Mouse (Mus musculus) CH12.LX (cell line): ENCODE measurements around the gene Gstp1. TPM values are rescaled to one million over a fixed set of nuclear protein-coding genes. Genes with fewer than 3 reads are reported as not detected.

Experiments
- DNase-seq: peaks from one replicate; pipeline ENCODE4 v3.0.0-alpha.2; 2013; ENCODE audit errors: extremely low read depth
- H3K27ac ChIP-seq: 2 replicates; pipeline ENCODE4 v1.5.1; 2012; ENCODE audit warnings: low read depth, mild to moderate bottlenecking, control low read depth, moderate library complexity; ENCODE audit not compliant: insufficient read depth
- H3K27me3 ChIP-seq: replicated peaks from 2 replicates; pipeline ENCODE3; 2012; ENCODE audit warnings: inconsistent platforms
- H3K36me3 ChIP-seq, 2 experiments: replicated peaks in 1 of 2; 2 replicates each; pipeline versions ENCODE3 to v1.6.1; 2012; ENCODE audit warnings: inconsistent platforms in 1 of 2, low read length in 1 of 2, mild to moderate bottlenecking in 1 of 2, mixed read lengths in 1 of 2, moderate library complexity in 1 of 2; ENCODE audit not compliant: control insufficient read depth in 1 of 2, insufficient read depth in 1 of 2
- H3K4me1 ChIP-seq, 2 experiments: 2 replicates each; pipeline ENCODE4 v1.6.1; 2012; ENCODE audit warnings: inconsistent platforms in 1 of 2, moderate library complexity in 1 of 2; ENCODE audit not compliant: insufficient read depth in 2 of 2, control insufficient read depth in 1 of 2
- H3K4me2 ChIP-seq: 2 replicates; pipeline ENCODE4 v1.6.1; 2012; ENCODE audit warnings: low read depth, mild to moderate bottlenecking, control low read depth; ENCODE audit not compliant: poor library complexity, insufficient read depth, severe bottlenecking
- H3K4me3 ChIP-seq, 3 experiments: fragments of 150-350 bp in 1 of 3; sonication (generic) in 1 of 3; replicated peaks in 1 of 3; 2 replicates each; pipeline versions ENCODE3 to v1.5.1; 2011 to 2012; ENCODE audit warnings: low read depth in 2 of 3, low read length in 2 of 3, mild to moderate bottlenecking in 2 of 3, moderate library complexity in 2 of 3, control low read depth in 1 of 3, improper control_type of control experiment in 1 of 3, inconsistent platforms in 1 of 3, mixed read lengths in 1 of 3; ENCODE audit not compliant: poor library complexity in 1 of 3
- H3K79me2 ChIP-seq: replicated peaks from 2 replicates; pipeline ENCODE4 v1.6.1; 2012; ENCODE audit warnings: mild to moderate bottlenecking, moderate library complexity; ENCODE audit not compliant: control insufficient read depth, poor library complexity, insufficient read depth, severe bottlenecking; ENCODE audit errors: extremely low read depth
- H3K9ac ChIP-seq: 2 replicates; pipeline ENCODE4 v1.6.1; 2012; ENCODE audit warnings: low read depth, mild to moderate bottlenecking, control low read depth, moderate library complexity; ENCODE audit not compliant: insufficient read depth
- H3K9me3 ChIP-seq: replicated peaks from 2 replicates; pipeline ENCODE3; 2012; ENCODE audit warnings: low read length, inconsistent platforms, mixed read lengths
- BHLHE40 ChIP-seq: IDR thresholded peaks from 2 replicates; pipeline ENCODE4 v1.6.1; 2011; ENCODE audit warnings: mild to moderate bottlenecking, low read depth, low read length, improper control_type of control experiment
- CHD1 ChIP-seq: IDR thresholded peaks from 2 replicates; pipeline ENCODE4 v1.6.1; 2012; ENCODE audit warnings: low read depth, low read length, improper control_type of control experiment, inconsistent platforms
- CHD2 ChIP-seq: IDR thresholded peaks from 2 replicates; pipeline ENCODE4 v1.6.1; 2011; ENCODE audit warnings: low read length, improper control_type of control experiment
- ELF1 ChIP-seq: IDR thresholded peaks from 2 replicates; pipeline ENCODE4 v1.6.1; 2014; ENCODE audit warnings: low read depth, mild to moderate bottlenecking, inconsistent platforms, low read length, improper control_type of control experiment
- EP300 ChIP-seq: IDR thresholded peaks from 2 replicates; pipeline ENCODE4 v1.6.1; 2011; ENCODE audit warnings: low read length, improper control_type of control experiment
- ETS1 ChIP-seq: conservative IDR thresholded peaks from 2 replicates; pipeline ENCODE4 v1.6.1; 2012; ENCODE audit warnings: low read depth, mild to moderate bottlenecking, inconsistent platforms, low read length, improper control_type of control experiment, moderate library complexity
- GABPA ChIP-seq: IDR thresholded peaks from 2 replicates; pipeline ENCODE4 v1.6.1; 2012; ENCODE audit warnings: low read depth, low read length, improper control_type of control experiment, inconsistent platforms; ENCODE audit not compliant: insufficient replicate concordance
- JUND ChIP-seq: conservative IDR thresholded peaks from 2 replicates; pipeline ENCODE4 v1.6.1; 2011; ENCODE audit warnings: low read depth, low read length, improper control_type of control experiment
- KAT2A ChIP-seq: IDR thresholded peaks from 2 replicates; pipeline ENCODE4 v1.6.1; 2012; ENCODE audit warnings: low read length, improper control_type of control experiment, inconsistent platforms; ENCODE audit not compliant: insufficient replicate concordance
- MAX ChIP-seq: IDR thresholded peaks from 2 replicates; pipeline ENCODE4 v1.6.1; 2011; ENCODE audit warnings: low read length, improper control_type of control experiment
- MAZ ChIP-seq: IDR thresholded peaks from 2 replicates; pipeline ENCODE4 v1.6.1; 2012; ENCODE audit warnings: low read depth, mild to moderate bottlenecking, inconsistent platforms, low read length, improper control_type of control experiment, moderate library complexity
- MEF2A ChIP-seq: IDR thresholded peaks from 2 replicates; pipeline ENCODE4 v1.6.1; 2014; ENCODE audit warnings: low read depth, mild to moderate bottlenecking, inconsistent platforms, low read length, improper control_type of control experiment, borderline replicate concordance
- MXI1 ChIP-seq: IDR thresholded peaks from 2 replicates; pipeline ENCODE4 v1.6.1; 2011; ENCODE audit warnings: mild to moderate bottlenecking, low read depth, low read length, improper control_type of control experiment
- MYC ChIP-seq: IDR thresholded peaks from 2 replicates; pipeline ENCODE4 v1.6.1; 2011; ENCODE audit warnings: low read depth, mild to moderate bottlenecking, improper control_type of control experiment, low read length
- PAX5 ChIP-seq: IDR thresholded peaks from 2 replicates; pipeline ENCODE4 v1.6.1; 2012; ENCODE audit warnings: low read length, inconsistent platforms, mixed read lengths
- POLR2A ChIP-seq: IDR thresholded peaks from 2 replicates; pipeline ENCODE4 v1.6.1; 2011; ENCODE audit warnings: low read depth, mild to moderate bottlenecking, improper control_type of control experiment, low read length
- POLR2AphosphoS2 ChIP-seq: IDR thresholded peaks from 2 replicates; pipeline ENCODE4 v1.6.1; 2011; ENCODE audit warnings: low read depth, low read length, improper control_type of control experiment
- RCOR1 ChIP-seq: conservative IDR thresholded peaks from 2 replicates; pipeline ENCODE4 v1.6.1; 2012; ENCODE audit warnings: low read depth, mild to moderate bottlenecking, inconsistent platforms, low read length, improper control_type of control experiment
- SMC3 ChIP-seq: IDR thresholded peaks from 2 replicates; pipeline ENCODE4 v1.6.1; 2011; ENCODE audit warnings: low read depth, low read length, improper control_type of control experiment
- TCF12 ChIP-seq: IDR thresholded peaks from 2 replicates; pipeline ENCODE4 v1.6.1; 2014; ENCODE audit warnings: low read depth, mild to moderate bottlenecking, inconsistent platforms, low read length, improper control_type of control experiment
- UBTF ChIP-seq: IDR thresholded peaks from 2 replicates; pipeline ENCODE4 v1.6.1; 2012; ENCODE audit warnings: low read depth, mild to moderate bottlenecking, inconsistent platforms, low read length, improper control_type of control experiment, moderate library complexity
- USF1 ChIP-seq: IDR thresholded peaks from 2 replicates; pipeline ENCODE4 v1.6.1; 2014; ENCODE audit warnings: low read depth, mild to moderate bottlenecking, inconsistent platforms, low read length, improper control_type of control experiment
- USF2 ChIP-seq: conservative IDR thresholded peaks from 2 replicates; pipeline ENCODE4 v1.6.1; 2011; ENCODE audit warnings: low read depth, low read length, improper control_type of control experiment
- ZC3H11A ChIP-seq: IDR thresholded peaks from 2 replicates; pipeline ENCODE4 v1.6.1; 2012; ENCODE audit warnings: low read depth, mild to moderate bottlenecking, inconsistent platforms, low read length, improper control_type of control experiment
- ZKSCAN1 ChIP-seq: IDR thresholded peaks from 2 replicates; pipeline ENCODE4 v1.6.1; 2012; ENCODE audit warnings: low read depth, inconsistent platforms, low read length, improper control_type of control experiment, borderline replicate concordance
- ZMIZ1 ChIP-seq: IDR thresholded peaks from 2 replicates; pipeline ENCODE4 v1.6.1; 2012; ENCODE audit warnings: low read depth, mild to moderate bottlenecking, inconsistent platforms, low read length, improper control_type of control experiment
- ZNF384 ChIP-seq: IDR thresholded peaks from 2 replicates; pipeline ENCODE4 v1.6.1; 2012; ENCODE audit warnings: low read depth, low read length, improper control_type of control experiment, inconsistent platforms
- dilution Hi-C: fragments of 300-500 bp; cut with MboI; formaldehyde crosslinking; loops from 2 replicates; pipeline ENCODE4 v1.14.3; 2020; ENCODE audit warnings: low sequenced_read_pairs; ENCODE audit not compliant: extremely low pct_unique_long_range_greater_than_20kb, extremely low pct_ligation_motif_present
- in situ Hi-C: fragments of 300-500 bp; cut with MboI; formaldehyde crosslinking; loops from 3 replicates; pipeline ENCODE4 v1.14.3; 2019; ENCODE audit warnings: low sequenced_read_pairs, low pct_ligation_motif_present, low pct_unique_long_range_greater_than_20kb, mixed read lengths
- polyA plus RNA-seq: library from polyadenylated mRNA; unstranded; fragments of >175 nt; gene quantifications from 2 replicates; pipeline ENCODE4 v1.2.1, GENCODE M21; 2012; ENCODE audit warnings: low read depth; ENCODE audit not compliant: insufficient read length
- total RNA-seq, 2 experiments: library from RNA; depleted of rRNA; stranded (reverse); fragments of 300-350 nt in 1 of 2; fragments of >200 nt in 1 of 2; gene quantifications; 2 replicates each; pipeline ENCODE4 v1.2.3; 2012 to 2014

Gene Gstp1
- total and polyA plus RNA-seq, 3 experiments, result 333 to 696 (median 529) TPM

DNA sequence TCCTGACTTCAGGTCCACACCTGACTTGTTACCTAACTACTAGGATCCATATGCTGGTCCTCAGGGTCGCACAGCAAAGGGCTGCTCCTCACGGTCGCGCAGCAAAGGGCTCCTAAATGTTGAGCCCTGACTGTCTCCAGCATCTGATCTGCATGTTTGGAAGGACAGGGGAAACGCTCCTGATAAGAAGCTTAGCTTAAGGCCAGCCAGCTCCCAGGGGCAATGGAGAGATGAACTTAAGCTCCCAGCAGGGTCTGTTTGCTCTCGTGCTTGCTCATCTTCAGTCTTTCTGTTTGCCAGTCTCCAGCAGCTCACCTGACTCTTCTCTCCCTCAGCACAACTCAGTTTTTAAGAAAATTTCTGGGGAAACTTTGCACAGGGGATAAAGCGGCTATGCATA lies 5.1 kb downstream of the Gstp1 start:
- no peak overlapping the region for H3K4me2 ChIP-seq
- H3K9me3 ChIP-seq, result peaks cover 10% of the 10 kb centered on the region
- H3K4me3 ChIP-seq, result no peak overlapping the region
- in situ Hi-C loops (no loop called here), dilution Hi-C loops (no loop called here)
- peaks cover 4% of the 10 kb centered on the region; the same call in 1 of the 2 replicates for H3K79me2 ChIP-seq
- no peak overlapping the region for H3K9ac ChIP-seq
- TF ChIP-seq MXI1 (no peak), ETS1 (no peak), CHD1 (no peak), ZKSCAN1 (no peak), MAZ (no peak), BHLHE40 (no peak), RCOR1 (no peak), PAX5 (no peak), USF2 (no peak), EP300 (no peak), ZNF384 (no peak), KAT2A (no peak), ELF1 (no peak), USF1 (no peak), POLR2A (no peak), POLR2AphosphoS2 (no peak), GABPA (no peak), MYC (no peak), JUND (no peak), CHD2 (no peak)
- no peak for DNase-seq
- H3K36me3 ChIP-seq, result peaks cover 4 to 15% of the 10 kb centered on the region in 2 experiments
- H3K4me1 ChIP-seq, result peaks cover 10 to 16% of the 10 kb centered on the region in 2 experiments
- H3K27ac ChIP-seq, result no peak overlapping the region
- peaks cover 1% of the 10 kb centered on the region for H3K27me3 ChIP-seq

DNA sequence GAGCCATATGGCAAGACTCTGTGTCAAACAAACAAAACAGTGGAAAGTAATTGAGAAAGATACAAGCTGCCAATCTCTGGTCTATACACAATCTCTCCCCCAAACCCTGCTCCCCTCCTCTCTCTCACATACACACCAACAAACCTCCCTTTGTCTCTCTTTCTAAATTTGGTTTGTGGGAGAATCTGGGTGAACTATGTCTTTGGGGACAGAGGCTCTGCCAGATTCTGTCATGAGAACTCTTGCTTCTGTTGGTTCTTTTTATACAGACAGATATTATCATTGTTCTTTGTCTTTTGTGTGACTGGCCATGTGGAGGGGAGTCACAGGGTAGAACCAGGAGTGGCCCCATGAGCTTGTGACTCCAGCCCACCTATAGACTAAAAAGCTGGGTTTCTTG lies 10.2 kb downstream of the Gstp1 start:
- no peaks in the 10 kb centered on the region for H3K36me3 ChIP-seq
- H3K4me1 ChIP-seq, result no peaks in the 10 kb centered on the region
- TF ChIP-seq USF2, result no peak
- no peak for TF ChIP-seq MXI1
- no peak for TF ChIP-seq BHLHE40
- no peak for TF ChIP-seq KAT2A
- no peak for TF ChIP-seq MAX
- TF ChIP-seq POLR2A, result no peak
- TF ChIP-seq SMC3, result no peak
- no peak for TF ChIP-seq ZC3H11A
- no peak for TF ChIP-seq TCF12
- TF ChIP-seq ZMIZ1, result no peak
- no peak for TF ChIP-seq PAX5
- TF ChIP-seq CHD2, result no peak
- TF ChIP-seq USF1, result no peak
- TF ChIP-seq GABPA, result no peak
- TF ChIP-seq MEF2A, result no peak
- no peak for TF ChIP-seq ETS1
- TF ChIP-seq RCOR1, result no peak
- TF ChIP-seq UBTF, result no peak
- TF ChIP-seq MYC, result no peak
- H3K9me3 ChIP-seq, result peaks cover 26% of the 10 kb centered on the region
- H3K9ac ChIP-seq, result no peak overlapping the region
- H3K27me3 ChIP-seq, result peaks cover 1% of the 10 kb centered on the region
- no peaks in the 10 kb centered on the region for H3K79me2 ChIP-seq
- no peak overlapping the region for H3K4me3 ChIP-seq
- no peak for DNase-seq
- H3K4me2 ChIP-seq, result no peak overlapping the region
- H3K27ac ChIP-seq, result no peak overlapping the region
- dilution Hi-C loops, result no loop called here
- in situ Hi-C loops, result no loop called here
